Mouse (Mus musculus) Patski (cell line): ENCODE measurements around the gene Cdkl3. TPM values are rescaled to one million over a fixed set of nuclear protein-coding genes. Genes with fewer than 3 reads are reported as not detected.
A peak's percentile ranks its signal among the peaks of the same experiment; 100 is the strongest.

Source experiments
- ATAC-seq: fragments of 100-300 bp; one replicate; pipeline ENCODE4 v1.8.0; 2021
- CTCF ChIA-PET: fragments of 350-600 bp; sonication (Branson Sonifier 250); formaldehyde crosslinking; loops from one replicate; lab custom pipeline; 2022; ENCODE audit warnings: inconsistent platforms; lab: Charles Lee
- POLR2A ChIA-PET: fragments of 350-600 bp; sonication (Branson Sonifier 250); formaldehyde crosslinking; loops from one replicate; lab custom pipeline; 2022; ENCODE audit warnings: antibody characterized with exemption, inconsistent platforms; lab: Charles Lee
- DNase-seq: peaks from one replicate; pipeline ENCODE4 v3.0.0-alpha.2; 2011; ENCODE audit warnings: low read depth, low spot score
- H3K27me3 ChIP-seq: fragments of 371-371 bp; one replicate; pipeline ENCODE4 v1.5.1; 2021
- CTCF ChIP-seq: fragments of 100-300 bp; IDR thresholded peaks from one replicate; pipeline ENCODE4 v1.5.1; 2021
- in situ Hi-C: fragments of 300-500 bp; cut with MboI; formaldehyde crosslinking; loops from 3 replicates; pipeline ENCODE4 v1.11.1; 2018; ENCODE audit warnings: low pct_unique_long_range_greater_than_20kb, mixed read lengths
- polyA plus RNA-seq: library from polyadenylated mRNA; unstranded; gene quantifications from one replicate; pipeline ENCODE4 v1.2.3, GENCODE M21; 2021

The Cdkl3 gene
- polyA plus RNA-seq, 1 experiment from 2014 or later = 6.3 TPM

GRCm38 (mm10) chr11:51967443-51968401 is 36.3 kb upstream of the Cdkl3 start, which contains the start of gene Cdkn2aipnl:
Gene Cdkn2aipnl, plus strand, starts transcription at chr11:51967661.
- CTCF ChIA-PET = interaction anchor here (0.9 to 6.7 kb wide), 15 partner anchors 9 to 253 kb away, joined by 3 to 43 read pairs (median 4); no protein-coding TSS in a partner anchor
- ATAC-seq (peak; percentile 80), DNase-seq (peak; percentile 59)
- peak; percentile 100 for TF ChIP-seq CTCF
- POLR2A ChIA-PET = interaction anchor here (0.5 to 2.5 kb wide), 11 partner anchors 9 to 113 kb away, joined by 3 to 18 read pairs (median 4); partner anchors contain the start of gene Jade2
- in situ Hi-C loops = loop anchor here (5.0 kb wide), 3 partner anchors 50 to 145 kb away; partner anchors contain the start of gene Jade2
- H3K27me3 ChIP-seq = no peaks in the 10 kb centered on the region

- ChIA-PET POLR2A (interaction anchor here (0.7 to 2.5 kb wide), 2 partner anchors 111 to 130 kb away, joined by 3 to 6 read pairs; partner anchors contain the start of gene Jade2), CTCF (interaction anchor here (1.5 to 6.7 kb wide), 5 partner anchors 28 to 251 kb away, joined by 3 to 43 read pairs (median 4); no protein-coding TSS in a partner anchor)
Observed at GRCm38 (mm10) chr11:51968896-51969295, 35.1 kb upstream of the Cdkl3 start.

GRCm38 (mm10) chr11:51969511-51969910 is 34.5 kb upstream of the Cdkl3 start:
- POLR2A ChIA-PET = no interaction called here
- CTCF ChIA-PET = interaction anchor here (1.5 to 6.7 kb wide), 5 partner anchors 29 to 251 kb away, joined by 3 to 43 read pairs (median 4); no protein-coding TSS in a partner anchor
- DNase-seq (no peak), ATAC-seq (no peak)
- peak; percentile 39 for TF ChIP-seq CTCF
- H3K27me3 ChIP-seq = no peaks in the 10 kb centered on the region
- in situ Hi-C loops = loop anchor here (5.0 kb wide), 3 partner anchors 52 to 147 kb away; partner anchors contain the start of gene Jade2

More at GRCm38 (mm10) chr11:51968896-51969295, 35.1 kb upstream of the Cdkl3 start:
- TF ChIP-seq CTCF = no peak
- ATAC-seq (no peak), DNase-seq (no peak)
- in situ Hi-C loops = loop anchor here (5.0 kb wide), 3 partner anchors 52 to 147 kb away; partner anchors contain the start of gene Jade2
- H3K27me3 ChIP-seq = no peaks in the 10 kb centered on the region

GRCm38 (mm10) chr11:51971644-51972043 is 32.4 kb upstream of the Cdkl3 start:
- in situ Hi-C loops = no loop called here
- ATAC-seq (no peak), DNase-seq (no peak)
- no peaks in the 10 kb centered on the region for H3K27me3 ChIP-seq
- ChIA-PET POLR2A (no interaction called here), CTCF (no interaction called here)
- TF ChIP-seq CTCF = no peak

- TF ChIP-seq CTCF = no peak
- CTCF ChIA-PET = interaction anchor here (1.3 kb wide), 1 partner anchor 82 kb away, joined by 3 read pairs; no protein-coding TSS in a partner anchor
- no peaks in the 10 kb centered on the region for H3K27me3 ChIP-seq
- ATAC-seq (peak; percentile 36), DNase-seq (peak; percentile 35)
- POLR2A ChIA-PET = interaction anchor here (0.6 to 1.8 kb wide), 6 partner anchors 11 to 145 kb away, joined by 3 to 4 read pairs (median 3); no protein-coding TSS in a partner anchor
- in situ Hi-C loops = no loop called here
Observed at GRCm38 (mm10) chr11:51999611-52000289, 4.3 kb upstream of the Cdkl3 start.

- POLR2A ChIA-PET = interaction anchor here (0.8 to 1.8 kb wide), 3 partner anchors 36 to 144 kb away, joined by 3 to 4 read pairs (median 3); no protein-coding TSS in a partner anchor
- ATAC-seq (peak; percentile 33), DNase-seq (peak; percentile 88)
- H3K27me3 ChIP-seq = no peaks in the 10 kb centered on the region
- in situ Hi-C loops = no loop called here
- CTCF ChIA-PET = no interaction called here
- TF ChIP-seq CTCF = no peak
Observed at GRCm38 (mm10) chr11:52000290-52000962, 3.6 kb upstream of the Cdkl3 start, which contains the start of gene Ube2b. Gene Ube2b, minus strand, starts transcription at chr11:52000762.

GRCm38 (mm10) chr11:52001341-52001740 is 2.7 kb upstream of the Cdkl3 start:
- TF ChIP-seq CTCF = no peak
- ATAC-seq = no peak
- CTCF ChIA-PET = no interaction called here
- POLR2A ChIA-PET = no interaction called here
- in situ Hi-C loops = no loop called here
- no peaks in the 10 kb centered on the region for H3K27me3 ChIP-seq
- DNase-seq = no peak

- no peaks in the 10 kb centered on the region for H3K27me3 ChIP-seq
- ATAC-seq (no peak), DNase-seq (no peak)
- in situ Hi-C loops = no loop called here
- POLR2A ChIA-PET = no interaction called here
- TF ChIP-seq CTCF = no peak
- CTCF ChIA-PET = no interaction called here
Observed at GRCm38 (mm10) chr11:52001861-52002260, 2.2 kb upstream of the Cdkl3 start.

- TF ChIP-seq CTCF = no peak
- ChIA-PET POLR2A (interaction anchor here (1.6 kb wide), 1 partner anchor 146 kb away, joined by 5 read pairs; no protein-coding TSS in a partner anchor), CTCF (interaction anchor here (0.9 kb wide), 1 partner anchor 100 kb away, joined by 3 read pairs; no protein-coding TSS in a partner anchor)
- DNase-seq (no peak), ATAC-seq (no peak)
- in situ Hi-C loops = no loop called here
- H3K27me3 ChIP-seq = no peaks in the 10 kb centered on the region
Observed at GRCm38 (mm10) chr11:52002842-52003504, 1.0 kb upstream of the Cdkl3 start.
